Mouse (Mus musculus) heart, embryonic 12.5 days (tissue): ENCODE measurements at regions not wholly inside any gene's neighbourhood (a gene's known extent, or its start where the extent isn't known, plus 50 kb on each side); places are given as distances from the start of the nearest gene placed in this dataset.

Experiments used
- ATAC-seq: fragments of 200-750 bp; cut with Nextera tagmentation; 2 replicates; pipeline ENCODE4 v1.8.0; 2017; ENCODE audit warnings: moderate TSS enrichment, moderate library complexity; ENCODE audit not compliant: insufficient number of reproducible peaks, low FRiP score
- H3K27ac ChIP-seq: fragments of 300-500 bp; sonication (generic); 2 replicates; pipeline ENCODE4 v1.5.1; 2016; ENCODE audit warnings: mild to moderate bottlenecking, moderate library complexity; ENCODE audit not compliant: poor library complexity, severe bottlenecking
- H3K27me3 ChIP-seq: fragments of 300-500 bp; sonication (generic); replicated peaks from 2 replicates; pipeline ENCODE4 v1.6.1; 2016; ENCODE audit warnings: mild to moderate bottlenecking, moderate library complexity
- H3K36me3 ChIP-seq: fragments of 300-500 bp; sonication (generic); 2 replicates; pipeline ENCODE4 v1.6.1; 2016; ENCODE audit warnings: mild to moderate bottlenecking, moderate library complexity
- H3K4me1 ChIP-seq: fragments of 300-500 bp; sonication (generic); replicated peaks from 2 replicates; pipeline ENCODE4 v1.6.1; 2016; ENCODE audit warnings: mild to moderate bottlenecking
- H3K4me2 ChIP-seq: fragments of 300-500 bp; sonication (generic); 2 replicates; pipeline ENCODE4 v1.6.1; 2016; ENCODE audit warnings: mild to moderate bottlenecking, moderate library complexity
- H3K4me3 ChIP-seq: fragments of 300-500 bp; sonication (generic); 2 replicates; pipeline ENCODE4 v1.5.1; 2016; ENCODE audit warnings: mild to moderate bottlenecking
- H3K9ac ChIP-seq: fragments of 300-500 bp; sonication (generic); 2 replicates; pipeline ENCODE4 v1.6.1; 2016; ENCODE audit warnings: mild to moderate bottlenecking, moderate library complexity
- H3K9me3 ChIP-seq: fragments of 300-500 bp; sonication (generic); replicated peaks from 2 replicates; pipeline ENCODE4 v1.6.1; 2016; ENCODE audit warnings: mild to moderate bottlenecking, moderate library complexity
- WGBS: fragments of 180-500 bp; shearing (Covaris S2); methylation state at CpG from one replicate; pipeline ENCODE4 v1.1.7; 2016; 5-methylcytosine and 5-hydroxymethylcytosine counted together

DNA sequence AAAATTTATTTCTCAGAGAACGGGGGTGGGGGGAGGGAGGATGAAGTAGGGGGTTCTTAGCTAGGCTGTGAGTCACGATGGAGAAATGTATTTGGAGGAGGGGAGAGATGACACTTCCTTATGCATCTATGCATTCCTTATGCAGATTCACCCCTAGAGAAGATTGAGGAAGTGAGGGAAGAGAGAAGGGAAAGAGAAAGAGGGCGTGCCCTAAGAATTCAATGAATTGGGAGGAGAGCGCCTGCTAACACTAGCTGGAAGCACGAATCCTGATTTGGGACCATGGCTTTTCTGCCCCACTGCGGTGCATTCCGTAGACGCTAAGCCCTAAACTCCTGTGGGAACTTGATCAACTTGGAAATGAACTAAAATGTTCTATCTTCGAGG, 56.1 kb downstream of the Foxi3 start:
- no peaks in the 10 kb centered on the region; the same call in 1 of the 2 replicates for H3K9me3 ChIP-seq
- no peak for ATAC-seq
- WGBS, result 10% methylated on average over 9 of the region's 9 CpGs
- peaks cover 20% of the 10 kb centered on the region for H3K27me3 ChIP-seq
- H3K4me3 ChIP-seq, result peak overlapping the region; percentile 50
- peak overlapping the region; percentile 17; the same call in 1 of the 2 replicates for H3K9ac ChIP-seq
- no peaks in the 10 kb centered on the region for H3K4me1 ChIP-seq
- peak overlapping the region; percentile 91 for H3K4me2 ChIP-seq
- H3K36me3 ChIP-seq, result no peaks in the 10 kb centered on the region
- H3K27ac ChIP-seq, result no peak overlapping the region

- Histone ChIP-seq H3K27ac (no peak overlapping the region), H3K9me3 (no peaks in the 10 kb centered on the region; the same call in 1 of the 2 replicates), H3K4me1 (no peaks in the 10 kb centered on the region), H3K36me3 (no peaks in the 10 kb centered on the region), H3K27me3 (peaks cover 22% of the 10 kb centered on the region), H3K9ac (peak overlapping the region; percentile 31), H3K4me2 (peak overlapping the region; percentile 91), H3K4me3 (peak overlapping the region; percentile 50)
- WGBS, result under 1% methylated on average over 38 of the region's 38 CpGs
- ATAC-seq, result peak; percentile 74
Observed at GRCm38 (mm10) chr6:71012823-71013461, 56.6 kb downstream of the Foxi3 start.

GRCm38 (mm10) chr6:71016388-71016787, 60.1 kb downstream of the Foxi3 start:
- Histone ChIP-seq H3K4me3 (no peak overlapping the region), H3K27ac (no peak overlapping the region), H3K4me1 (no peaks in the 10 kb centered on the region), H3K36me3 (no peaks in the 10 kb centered on the region), H3K4me2 (no peak overlapping the region), H3K27me3 (peaks cover 20% of the 10 kb centered on the region), H3K9ac (no peak overlapping the region), H3K9me3 (no peaks in the 10 kb centered on the region)
- ATAC-seq, result no peak
- WGBS, result 0% methylated on average over 1 of the region's 1 CpGs

- no peak for ATAC-seq
- H3K9ac ChIP-seq, result no peak overlapping the region
- no peak overlapping the region for H3K27ac ChIP-seq
- H3K9me3 ChIP-seq, result no peaks in the 10 kb centered on the region
- H3K4me1 ChIP-seq, result no peaks in the 10 kb centered on the region
- no peaks in the 10 kb centered on the region for H3K36me3 ChIP-seq
- no peak overlapping the region for H3K4me3 ChIP-seq
- 19% methylated on average over 9 of the region's 9 CpGs for WGBS
- H3K4me2 ChIP-seq, result no peak overlapping the region
- H3K27me3 ChIP-seq, result peaks cover 7% of the 10 kb centered on the region; the same call in 1 of the 2 replicates
Observed at GRCm38 (mm10) chr6:71021353-71021752, 65.0 kb downstream of the Foxi3 start.

GRCm38 (mm10) chr6:71025472-71025871, 69.1 kb downstream of the Foxi3 start:
- 69% methylated on average over 4 of the region's 4 CpGs for WGBS
- no peak overlapping the region for H3K4me3 ChIP-seq
- H3K36me3 ChIP-seq, result no peaks in the 10 kb centered on the region
- H3K4me2 ChIP-seq, result no peak overlapping the region
- H3K9me3 ChIP-seq, result no peaks in the 10 kb centered on the region
- no peak overlapping the region for H3K9ac ChIP-seq
- no peak for ATAC-seq
- no peaks in the 10 kb centered on the region for H3K4me1 ChIP-seq
- H3K27ac ChIP-seq, result no peak overlapping the region
- H3K27me3 ChIP-seq, result peaks cover 4% of the 10 kb centered on the region; the same call in 1 of the 2 replicates

GRCm38 (mm10) chr6:71029663-71030062, 73.3 kb downstream of the Foxi3 start:
- no peak for ATAC-seq
- no peak overlapping the region for H3K4me3 ChIP-seq
- no peak overlapping the region for H3K9ac ChIP-seq
- H3K9me3 ChIP-seq, result no peaks in the 10 kb centered on the region
- 75% methylated on average over 6 of the region's 6 CpGs for WGBS
- H3K4me2 ChIP-seq, result no peak overlapping the region
- H3K27me3 ChIP-seq, result no peaks in the 10 kb centered on the region
- no peak overlapping the region for H3K27ac ChIP-seq
- no peaks in the 10 kb centered on the region for H3K36me3 ChIP-seq
- no peaks in the 10 kb centered on the region for H3K4me1 ChIP-seq

DNA sequence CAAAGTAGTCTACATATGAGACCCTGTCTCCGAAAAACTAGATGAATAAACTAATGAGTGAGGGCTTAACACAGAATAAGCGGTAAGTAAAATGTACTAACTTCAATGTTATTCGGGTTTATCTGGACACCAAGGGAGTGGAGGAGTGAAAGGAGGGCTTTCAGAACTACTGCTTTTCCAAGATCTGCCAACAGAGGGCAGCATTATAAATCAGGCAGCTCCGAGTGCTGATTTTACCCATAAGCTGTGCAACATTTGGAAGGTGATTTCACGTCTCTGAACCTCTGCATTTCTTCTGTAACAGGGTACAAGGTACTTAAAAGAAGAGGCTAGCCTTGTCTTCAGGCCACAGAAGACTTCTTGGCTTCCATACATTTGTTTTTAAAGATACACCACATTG, 74.2 kb downstream of the Foxi3 start:
- no peak overlapping the region for H3K9ac ChIP-seq
- H3K27ac ChIP-seq, result no peak overlapping the region
- H3K4me3 ChIP-seq, result no peak overlapping the region
- 0 out of 2 replicates have a peak, but pooled peaks cover 1% of the 10 kb centered on the region for H3K9me3 ChIP-seq
- H3K4me2 ChIP-seq, result no peak overlapping the region
- no peaks in the 10 kb centered on the region for H3K4me1 ChIP-seq
- no peaks in the 10 kb centered on the region for H3K36me3 ChIP-seq
- ATAC-seq, result no peak
- 59% methylated on average over 5 of the region's 5 CpGs for WGBS
- H3K27me3 ChIP-seq, result no peaks in the 10 kb centered on the region

- WGBS, result 72% methylated on average over 3 of the region's 3 CpGs
- H3K27me3 ChIP-seq, result peaks cover 10% of the 10 kb centered on the region
- H3K4me1 ChIP-seq, result peaks cover 4% of the 10 kb centered on the region
- no peak overlapping the region for H3K4me3 ChIP-seq
- no peak overlapping the region for H3K4me2 ChIP-seq
- no peaks in the 10 kb centered on the region for H3K36me3 ChIP-seq
- H3K9me3 ChIP-seq, result no peaks in the 10 kb centered on the region
- no peak overlapping the region for H3K27ac ChIP-seq
- ATAC-seq, result no peak
- H3K9ac ChIP-seq, result no peak overlapping the region
Observed at GRCm38 (mm10) chr6:71044241-71044640, 87.9 kb downstream of the Foxi3 start.

GRCm38 (mm10) chr6:71045261-71045660, 88.9 kb downstream of the Foxi3 start:
- no peak for ATAC-seq
- Histone ChIP-seq H3K4me1 (peaks cover 4% of the 10 kb centered on the region), H3K4me2 (no peak overlapping the region), H3K4me3 (no peak overlapping the region), H3K36me3 (no peaks in the 10 kb centered on the region), H3K9ac (no peak overlapping the region), H3K27ac (no peak overlapping the region), H3K27me3 (peaks cover 19% of the 10 kb centered on the region), H3K9me3 (no peaks in the 10 kb centered on the region)
- WGBS, result 79% methylated on average over 4 of the region's 4 CpGs

DNA sequence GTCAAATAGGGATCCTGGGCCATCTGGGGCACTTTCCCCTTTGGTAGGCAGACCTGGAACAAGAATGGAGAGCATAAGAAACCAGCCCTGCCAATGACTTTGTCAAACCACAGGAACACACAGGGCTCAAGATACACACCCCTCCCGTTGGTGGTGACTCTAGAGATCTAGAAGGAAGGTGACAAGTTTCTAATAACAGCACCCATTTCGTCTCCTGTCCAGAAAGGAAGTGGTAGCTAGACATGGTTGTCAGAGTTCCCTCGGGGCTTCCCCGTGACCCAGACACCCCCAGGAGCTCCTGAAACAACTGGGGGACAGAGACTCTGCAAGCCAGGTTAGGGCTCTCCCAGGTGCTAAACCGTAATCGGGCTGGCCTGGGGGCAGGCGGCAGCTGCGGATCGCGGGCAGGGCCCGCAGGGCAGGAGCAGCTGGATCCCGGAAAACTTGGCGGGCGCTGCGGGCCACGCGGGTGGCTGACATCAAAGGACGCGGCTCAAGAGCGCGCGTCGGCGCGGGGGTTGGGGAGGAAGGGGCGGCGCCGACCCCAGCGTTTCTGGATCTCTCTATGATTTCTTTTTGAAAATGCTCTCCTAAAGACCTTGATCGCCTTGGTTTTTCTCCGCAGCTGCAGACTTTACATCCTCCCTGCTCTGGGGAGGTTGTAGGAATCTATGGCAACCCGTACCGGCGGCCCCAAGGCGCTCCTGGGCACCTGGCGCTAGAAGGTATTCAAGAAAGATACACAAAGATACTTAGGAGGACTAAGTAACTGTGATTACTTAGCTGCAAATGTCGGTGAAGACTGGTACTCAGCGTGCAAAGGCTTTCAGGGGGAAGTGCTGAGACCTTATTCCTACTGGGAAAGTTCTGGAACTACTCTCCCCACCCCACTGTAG, 92.1 kb downstream of the Foxi3 start:
- Histone ChIP-seq H3K27ac (no peak overlapping the region), H3K9me3 (no peaks in the 10 kb centered on the region), H3K4me2 (peak overlapping the region; percentile 94), H3K27me3 (peaks cover 19% of the 10 kb centered on the region), H3K4me1 (peaks cover 4% of the 10 kb centered on the region), H3K9ac (peak overlapping the region; percentile 67), H3K36me3 (no peaks in the 10 kb centered on the region), H3K4me3 (peak overlapping the region; percentile 51)
- ATAC-seq, result no peak
- WGBS, result 1% methylated on average over 38 of the region's 38 CpGs

- Histone ChIP-seq H3K9ac (no peak overlapping the region), H3K4me2 (no peak overlapping the region), H3K36me3 (no peaks in the 10 kb centered on the region), H3K4me1 (peaks cover 4% of the 10 kb centered on the region), H3K27me3 (peaks cover 19% of the 10 kb centered on the region), H3K9me3 (no peaks in the 10 kb centered on the region), H3K4me3 (no peak overlapping the region), H3K27ac (no peak overlapping the region)
- WGBS, result 51% methylated on average over 5 of the region's 5 CpGs
- ATAC-seq, result no peak
Observed at GRCm38 (mm10) chr6:71050248-71050647, 93.9 kb downstream of the Foxi3 start.
